Mouse (Mus musculus) spleen, adult 18-20 months (tissue): ENCODE data around the gene 2300003K06Rik.
"Not testable (repeated sequence)": the region's sequence is repeated elsewhere in the genome, so short reads cannot be mapped to it uniquely, and the experiment has no call there.

Experiments used
- DNase-seq, 2 experiments: peaks; one replicate each; pipeline ENCODE4 v3.0.0; 2022; ENCODE audit warnings: mixed read lengths in 2 of 2

2300003K06Rik gene

DNA sequence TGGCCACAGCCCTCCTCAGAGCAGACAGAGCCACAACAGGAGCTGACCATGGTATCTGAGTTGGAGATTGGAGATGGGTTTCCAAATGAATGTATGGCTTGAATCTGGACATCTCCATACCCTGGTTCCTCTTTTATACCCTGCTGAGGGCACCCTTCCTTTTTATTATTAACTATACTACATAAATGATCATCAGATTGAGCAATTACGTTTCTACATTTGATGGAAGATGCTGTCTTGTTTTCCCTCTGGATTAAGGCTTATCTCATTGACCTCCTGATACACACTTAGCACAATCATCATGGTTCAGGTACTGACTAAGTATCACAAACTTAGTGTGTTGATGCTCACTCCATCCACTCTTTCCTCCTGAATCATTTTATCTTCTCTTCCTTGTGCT lies at the start of gene 2300003K06Rik:
TSS of gene 2300003K06Rik (minus strand) at position 101 of the 400 bp plus-strand sequence.
- DNase-seq = no peak

DNA sequence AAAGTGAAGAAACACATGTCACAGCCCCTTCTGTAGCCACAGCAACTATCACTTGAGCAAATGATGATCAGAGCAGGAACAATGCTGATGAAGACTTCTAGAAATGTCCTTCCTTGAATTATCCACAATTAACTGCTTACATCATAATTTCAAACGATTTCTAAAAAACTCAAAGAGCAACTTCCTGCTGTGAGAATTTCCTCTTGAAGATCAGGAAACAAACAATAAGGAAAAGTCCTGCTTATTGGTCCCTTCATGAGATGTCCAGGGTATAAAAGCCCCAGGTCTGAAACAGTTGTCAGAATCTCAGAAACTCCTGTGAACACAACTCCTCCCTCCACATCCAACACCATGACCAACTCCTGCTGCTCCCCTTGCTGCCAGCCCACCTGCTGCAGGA lies 41.0 kb upstream of the 2300003K06Rik start, which contains the start of gene Gm11567:
TSS of gene Gm11567 (plus strand) at position 301 of the 400 bp plus-strand sequence.
- DNase-seq = not testable (repeated sequence)

DNA sequence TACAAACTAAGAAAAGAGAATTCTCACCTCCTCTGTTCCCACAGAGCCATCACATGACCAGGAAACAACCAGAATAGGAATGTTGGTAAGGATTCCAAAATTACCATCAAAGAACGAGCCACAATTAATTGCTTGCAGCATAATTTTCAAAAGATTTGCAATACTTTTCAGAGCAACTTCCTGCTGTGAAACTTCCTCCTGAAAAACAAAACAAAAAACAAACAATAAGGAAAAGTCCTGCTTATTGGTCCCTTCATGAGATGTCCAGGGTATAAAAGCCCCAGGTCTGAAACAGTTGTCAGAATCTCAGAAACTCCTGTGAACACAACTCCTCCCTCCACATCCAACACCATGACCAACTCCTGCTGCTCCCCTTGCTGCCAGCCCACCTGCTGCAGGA lies 35.2 kb upstream of the 2300003K06Rik start, which contains the start of gene Krtap9-1:
TSS of gene Krtap9-1 (plus strand) at position 301 of the 400 bp plus-strand sequence.
- not testable (repeated sequence) for DNase-seq

DNA sequence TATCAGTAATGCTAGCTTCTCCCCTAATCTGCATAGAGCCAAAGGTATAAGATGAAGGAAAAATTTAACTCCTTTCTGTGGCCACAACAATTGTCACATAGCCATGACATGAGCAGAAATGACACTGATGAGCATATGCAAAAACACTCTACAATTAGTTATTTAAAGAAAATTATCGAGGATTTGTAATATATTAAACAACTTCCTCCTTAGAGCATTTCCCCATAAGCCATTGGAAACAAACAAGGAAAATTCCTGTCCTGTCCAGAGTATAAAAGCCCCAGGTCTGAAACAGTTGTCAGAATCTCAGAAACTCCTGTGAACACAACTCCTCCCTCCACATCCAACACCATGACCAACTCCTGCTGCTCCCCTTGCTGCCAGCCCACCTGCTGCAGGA lies 26.3 kb upstream of the 2300003K06Rik start, which contains the start of gene Gm11559:
TSS of gene Gm11559 (plus strand) at position 301 of the 400 bp plus-strand sequence.
- not testable (repeated sequence) for DNase-seq

DNA sequence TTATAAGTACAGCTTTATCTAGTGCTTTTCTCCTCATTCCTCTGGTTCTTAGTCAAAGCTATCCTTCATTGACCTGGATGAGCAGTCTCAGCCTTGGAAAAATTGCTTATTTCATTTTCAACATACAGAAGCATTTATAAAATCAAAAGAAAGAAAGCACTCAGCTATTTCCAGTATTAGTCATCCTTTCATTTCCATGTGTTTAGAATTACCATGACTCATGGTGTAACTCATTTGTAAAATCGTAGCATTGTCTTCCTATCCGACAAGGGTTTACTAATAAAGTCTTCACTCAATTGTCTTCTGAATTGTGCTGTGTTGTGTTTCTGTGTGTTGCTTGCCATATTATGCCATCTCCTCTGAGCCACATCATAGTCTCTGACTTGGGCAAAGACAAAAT lies 20.9 kb upstream of the 2300003K06Rik start:
- DNase-seq = no peak

DNA sequence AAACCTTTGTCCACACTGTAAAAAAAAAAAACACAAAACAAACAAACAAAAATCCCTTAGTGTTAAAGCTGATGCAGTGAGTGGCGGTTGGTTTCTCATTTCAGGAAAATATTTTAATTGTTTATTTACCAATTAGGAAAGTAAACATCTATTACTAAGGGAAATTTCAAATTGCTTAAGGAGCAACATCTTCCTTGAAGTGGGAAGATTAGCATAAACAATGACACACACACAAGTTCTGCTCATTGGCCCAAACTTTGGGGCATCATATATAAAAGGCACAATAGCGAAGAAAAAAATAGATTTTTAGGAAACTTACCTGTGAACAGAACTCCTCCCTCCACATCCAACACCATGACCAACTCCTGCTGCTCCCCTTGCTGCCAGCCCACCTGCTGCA lies 19.8 kb upstream of the 2300003K06Rik start, which contains the start of gene Gm11568:
TSS of gene Gm11568 (plus strand) at position 301 of the 400 bp plus-strand sequence.
- no peak for DNase-seq

DNA sequence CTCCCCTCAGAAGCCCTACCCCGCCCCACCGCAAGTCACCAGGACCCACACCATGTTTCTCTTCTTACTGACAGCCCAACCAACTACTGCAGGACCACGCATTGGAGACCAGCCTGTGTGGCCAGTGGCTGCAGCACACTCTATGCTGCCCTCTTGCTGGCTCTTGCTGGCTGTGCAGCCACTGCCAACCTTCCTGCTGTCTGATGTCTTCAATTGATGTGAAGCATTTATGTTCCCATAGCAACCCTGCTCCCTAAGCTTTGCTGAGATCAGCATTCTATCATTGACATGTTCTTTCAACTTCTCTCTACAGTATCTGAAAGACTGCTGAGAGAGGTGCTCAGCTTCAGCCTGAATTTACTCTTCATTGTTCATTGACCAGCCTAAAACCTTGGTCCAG lies 16.3 kb upstream of the 2300003K06Rik start:
- DNase-seq = no peak

DNA sequence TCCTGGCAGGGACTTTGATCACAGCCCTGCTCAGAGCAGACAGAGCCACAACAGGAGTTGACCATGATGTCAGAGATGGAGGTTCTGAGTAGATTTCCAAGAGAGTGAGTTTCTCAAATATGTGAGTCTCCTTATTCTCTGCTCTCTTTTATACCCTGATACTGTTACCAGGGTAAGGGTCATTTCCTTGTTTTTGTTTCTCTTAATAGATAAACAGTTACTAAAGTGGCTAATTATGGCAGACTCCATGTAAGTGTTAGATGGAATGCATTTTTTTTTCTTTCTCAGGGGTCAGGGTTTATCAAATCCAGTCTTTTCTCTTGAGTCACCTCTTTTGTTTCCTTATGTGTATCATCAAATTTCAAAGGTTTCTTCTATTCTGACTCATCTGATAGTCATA lies 13.6 kb upstream of the 2300003K06Rik start, which contains the start of gene Krtap4-16:
TSS of gene Krtap4-16 (minus strand) at position 101 of the 400 bp plus-strand sequence.
- no peak for DNase-seq

DNA sequence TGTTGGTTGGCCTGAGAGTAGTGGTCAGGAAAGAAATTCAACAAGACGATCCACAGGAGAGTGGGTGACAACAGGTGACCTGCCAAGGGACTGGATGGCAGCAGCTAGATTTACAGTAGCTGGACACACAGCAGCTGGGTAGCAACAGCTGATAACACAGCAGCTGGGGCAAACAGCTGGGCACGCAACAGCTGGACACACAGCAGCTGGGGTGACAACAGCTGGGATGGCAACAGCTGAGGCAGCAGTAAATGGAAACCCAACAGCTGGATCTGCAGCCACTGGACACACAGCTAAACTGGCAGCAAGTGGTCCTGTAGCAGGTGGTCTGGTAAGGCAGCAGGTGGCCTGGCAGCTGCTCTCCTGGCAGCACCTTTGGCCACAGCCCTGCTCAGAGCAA lies 8.9 kb upstream of the 2300003K06Rik start:
- no peak for DNase-seq

DNA sequence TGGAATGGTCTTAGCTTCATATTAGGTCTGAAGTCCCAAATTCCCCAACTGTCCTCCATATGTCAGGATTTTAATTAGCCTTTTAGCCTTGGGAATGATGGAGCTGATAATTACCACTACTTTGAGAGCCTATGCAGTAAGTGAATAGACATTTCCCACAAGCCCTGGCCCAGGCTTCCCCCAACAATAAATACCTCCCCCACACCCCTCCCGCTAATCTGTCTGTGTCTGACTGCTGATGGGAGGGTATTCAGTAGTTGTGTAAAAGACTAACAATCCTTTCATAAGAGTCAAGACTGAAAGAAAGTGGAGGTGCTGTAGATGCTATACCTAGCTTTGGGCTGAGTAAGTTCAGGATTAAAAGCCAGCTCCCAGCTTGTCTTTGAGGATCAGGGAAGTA lies 4.3 kb upstream of the 2300003K06Rik start:
- DNase-seq = no peak

DNA sequence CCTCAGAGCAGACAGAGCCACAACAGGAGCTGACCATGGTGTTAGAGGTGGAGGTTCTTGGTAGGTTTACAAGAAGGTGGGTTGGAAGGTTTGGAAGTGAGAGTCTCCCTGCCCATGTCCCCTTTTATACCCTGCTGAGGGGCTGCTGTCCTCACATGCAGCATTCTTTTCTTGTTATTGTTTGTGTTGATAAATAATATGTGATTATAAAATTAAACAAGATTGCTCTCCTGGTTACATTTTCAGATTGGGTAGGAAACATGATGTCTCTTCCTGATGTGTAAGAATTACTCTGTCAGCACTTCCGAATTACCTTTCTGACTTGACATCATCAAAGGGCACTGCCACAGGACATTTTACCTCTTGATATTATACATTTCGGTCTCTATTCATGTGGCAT lies 22.3 kb downstream of the 2300003K06Rik start, which contains the start of gene Gm11564:
TSS of gene Gm11564 (minus strand) at position 101 of the 400 bp plus-strand sequence.
- DNase-seq = not testable (repeated sequence)

DNA sequence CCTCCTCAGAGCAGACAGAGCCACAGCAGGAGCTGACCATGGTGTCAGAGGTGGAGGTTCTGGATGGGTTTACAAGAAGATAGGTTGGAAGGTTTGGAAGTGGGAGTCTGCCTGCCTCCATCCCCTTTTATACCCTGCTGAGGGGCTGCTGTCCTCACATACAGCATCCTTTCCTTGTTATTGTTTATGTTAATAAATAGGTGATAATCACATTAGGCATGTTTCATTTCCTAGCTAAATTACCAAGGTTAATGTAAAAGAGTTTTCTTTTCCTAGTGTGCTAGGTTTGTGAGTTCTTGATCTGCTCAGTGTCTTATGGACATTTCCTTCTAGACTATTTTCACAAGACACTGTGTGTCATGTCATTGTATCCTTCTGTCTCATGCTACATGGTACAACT lies 28.1 kb downstream of the 2300003K06Rik start, which contains the start of gene Krtap4-13:
TSS of gene Krtap4-13 (minus strand) at position 101 of the 400 bp plus-strand sequence.
- DNase-seq = not testable (repeated sequence)

DNA sequence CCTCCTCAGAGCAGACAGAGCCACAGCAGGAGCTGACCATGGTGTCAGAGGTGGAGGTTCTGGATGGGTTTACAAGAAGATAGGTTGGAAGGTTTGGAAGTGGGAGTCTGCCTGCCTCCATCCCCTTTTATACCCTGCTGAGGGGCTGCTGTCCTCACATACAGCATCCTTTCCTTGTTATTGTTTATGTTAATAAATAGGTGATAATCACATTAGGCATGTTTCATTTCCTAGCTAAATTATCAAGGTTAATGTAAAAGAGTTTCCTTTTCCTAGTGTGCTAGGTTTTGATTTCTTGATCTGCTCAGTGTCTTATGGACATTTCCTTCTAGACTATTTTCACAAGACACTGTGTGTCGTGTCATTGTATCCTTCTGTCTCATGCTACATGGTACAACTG lies 33.5 kb downstream of the 2300003K06Rik start, which contains the start of gene Gm11554:
TSS of gene Gm11554 (minus strand) at position 101 of the 400 bp plus-strand sequence.
- not testable (repeated sequence) for DNase-seq

DNA sequence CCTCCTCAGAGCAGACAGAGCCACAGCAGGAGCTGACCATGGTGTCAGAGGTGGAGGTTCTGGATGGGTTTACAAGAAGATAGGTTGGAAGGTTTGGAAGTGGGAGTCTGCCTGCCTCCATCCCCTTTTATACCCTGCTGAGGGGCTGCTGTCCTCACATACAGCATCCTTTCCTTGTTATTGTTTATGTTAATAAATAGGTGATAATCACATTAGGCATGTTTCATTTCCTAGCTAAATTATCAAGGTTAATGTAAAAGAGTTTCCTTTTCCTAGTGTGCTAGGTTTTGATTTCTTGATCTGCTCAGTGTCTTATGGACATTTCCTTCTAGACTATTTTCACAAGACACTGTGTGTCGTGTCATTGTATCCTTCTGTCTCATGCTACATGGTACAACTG lies 39.0 kb downstream of the 2300003K06Rik start, which contains the start of gene Gm11569:
TSS of gene Gm11569 (minus strand) at position 101 of the 400 bp plus-strand sequence.
- DNase-seq = not testable (repeated sequence)

DNA sequence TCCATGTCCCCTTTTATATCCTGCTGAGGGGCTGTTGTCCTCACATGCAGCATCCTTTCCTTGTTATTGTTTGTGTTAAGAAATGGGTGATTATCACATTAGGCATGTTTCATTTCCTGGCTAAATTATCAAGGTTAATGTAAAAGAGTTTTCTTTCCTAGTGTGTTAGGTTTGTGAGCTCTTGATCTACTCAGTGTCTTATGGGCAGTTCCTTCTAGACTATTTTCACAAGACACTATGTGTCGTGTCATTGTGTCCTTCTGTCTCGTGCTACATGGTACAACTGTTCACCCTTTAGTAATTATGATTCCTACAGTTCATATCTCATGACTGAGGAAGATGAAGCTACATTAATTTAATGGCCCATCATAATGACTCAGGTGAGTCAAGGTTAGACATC lies 44.5 kb downstream of the 2300003K06Rik start, which contains the start of gene Gm11596:
TSS of gene Gm11596 (minus strand) at position 101 of the 400 bp plus-strand sequence.
- no peak for DNase-seq
